Mouse (Mus musculus): ENCODE data around the gene Ercc1. TPM values are rescaled to one million over a fixed set of nuclear protein-coding genes. Genes with fewer than 3 reads are reported as not detected.

Gene Ercc1
- total RNA-seq, 2 experiments from 2014 or later = 23.8 to 51.5 TPM

GRCm38 (mm10) chr7:19399496-19400280 lies 55.1 kb downstream of the Ercc1 start:
- peak; percentile 53 for ATAC-seq (replicated peaks; ENCODE audit: low FRiP score, low TSS enrichment, poor library complexity, severe bottlenecking)

DNA sequence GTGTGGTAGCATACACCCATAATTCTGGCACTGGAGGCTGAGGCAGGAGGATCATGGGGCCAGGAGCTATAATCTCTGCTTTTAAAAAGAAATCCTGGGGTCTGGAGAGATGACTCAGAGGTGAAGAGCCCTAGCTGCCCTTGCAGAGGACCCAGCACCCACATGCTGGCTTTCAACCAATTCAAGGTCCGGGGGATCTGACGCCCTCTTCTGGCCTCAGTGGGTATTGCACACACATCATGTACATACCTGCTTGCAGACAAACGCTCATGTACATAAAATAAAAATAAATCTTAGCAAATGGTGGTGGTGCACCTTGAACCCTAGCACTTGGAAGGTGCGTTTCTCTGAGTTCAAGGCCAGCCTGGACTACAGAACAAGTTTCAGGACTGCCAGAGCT lies 56.4 kb downstream of the Ercc1 start:
- ATAC-seq (replicated peaks; ENCODE audit: low FRiP score, low TSS enrichment, poor library complexity, severe bottlenecking) = no peak

DNA sequence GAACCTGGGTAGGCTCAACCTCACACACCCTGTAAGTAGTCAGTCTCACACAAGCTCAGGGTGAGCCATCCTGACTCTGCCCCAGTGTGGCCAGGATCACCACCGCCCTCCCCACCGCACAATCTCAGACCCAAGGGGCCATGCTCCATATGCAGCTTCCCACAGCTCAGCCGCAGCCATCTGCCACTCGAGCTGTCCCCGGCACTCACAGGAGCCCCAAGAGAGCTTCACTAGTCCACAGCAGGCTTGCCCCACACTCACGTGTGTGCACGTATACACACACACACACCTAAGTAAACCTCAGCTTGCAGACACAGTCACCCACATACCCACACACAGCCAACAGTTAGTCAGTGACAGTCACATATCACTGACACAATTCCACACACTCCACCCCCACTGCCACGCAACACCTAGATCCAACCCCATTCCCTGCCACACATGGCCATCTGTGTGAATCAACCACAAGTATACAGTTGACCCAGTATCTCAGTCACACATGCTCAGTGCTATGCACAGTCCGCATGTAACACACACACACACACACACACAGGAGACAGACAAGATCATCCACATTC lies 58.0 kb downstream of the Ercc1 start:
- no peak for ATAC-seq (replicated peaks; ENCODE audit: low FRiP score, low TSS enrichment, poor library complexity, severe bottlenecking)

DNA sequence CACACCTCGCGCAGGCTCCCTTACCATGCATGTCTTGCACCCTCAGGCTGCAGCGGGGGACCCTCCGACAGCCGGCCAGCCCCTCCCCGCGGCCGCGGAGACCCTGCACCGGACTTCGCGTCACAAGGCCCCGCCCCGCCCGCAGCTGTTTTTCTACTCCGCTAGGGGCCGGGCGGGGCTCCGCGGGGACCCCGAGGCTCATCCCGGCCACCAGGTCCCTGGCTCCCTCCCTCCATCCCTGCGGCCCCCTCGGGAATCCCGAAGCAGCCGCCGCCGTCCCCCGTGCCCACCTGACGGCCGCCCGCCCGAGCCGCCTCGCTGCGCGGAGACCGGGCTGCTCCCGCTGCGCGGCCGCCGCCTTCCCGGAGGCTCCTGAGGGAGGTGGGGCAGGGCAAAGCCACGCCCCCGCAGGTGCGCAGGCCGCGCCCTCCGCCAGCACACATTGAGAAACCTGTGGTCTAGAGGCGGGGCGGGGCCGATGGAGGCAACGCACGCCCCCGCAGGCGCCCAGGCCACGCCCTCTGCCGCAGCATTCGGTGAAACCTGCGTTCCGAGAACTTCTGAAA lies 59.2 kb downstream of the Ercc1 start, which contains the start of gene Klc3:
TSS of gene Klc3 (minus strand) at position 374 of the 566 bp plus-strand sequence.
- ATAC-seq (replicated peaks; ENCODE audit: low FRiP score, low TSS enrichment, poor library complexity, severe bottlenecking) = peak; percentile 62

- no peak for ATAC-seq (replicated peaks; ENCODE audit: low FRiP score, low TSS enrichment, poor library complexity, severe bottlenecking)
Observed at GRCm38 (mm10) chr7:19404476-19404875, 59.9 kb downstream of the Ercc1 start, which contains the start of gene Ckm. Ckm (plus strand) TSS chr7:19404776.

DNA sequence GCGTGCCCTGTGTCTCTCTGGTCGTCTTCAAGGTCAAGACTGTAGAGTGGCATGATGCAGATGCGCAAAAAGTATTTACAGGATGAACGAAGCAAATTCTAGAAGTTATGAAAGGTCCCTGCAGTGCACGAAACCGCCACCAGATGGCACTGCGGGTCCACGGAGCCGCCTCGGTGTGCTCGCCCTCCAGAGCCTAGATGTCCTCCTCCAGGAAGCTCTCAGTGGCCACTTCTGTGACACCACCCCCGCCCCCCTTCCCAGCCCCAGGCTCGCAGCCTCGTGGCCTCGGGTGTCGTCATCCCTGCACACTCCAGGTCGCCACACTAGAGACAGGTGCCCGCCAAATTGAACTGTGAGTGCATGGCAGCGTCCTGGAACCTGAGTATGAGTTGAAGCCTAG lies 60.8 kb downstream of the Ercc1 start:
- peak; percentile 58 for ATAC-seq (replicated peaks; ENCODE audit: low FRiP score, low TSS enrichment, poor library complexity, severe bottlenecking)

Other genes starting within 250 kb of the Ercc1 start
- 0.22 and 0.35 TPM in 2 replicates for gene Gm4969, start 226.4 kb upstream of the Ercc1 start, total RNA-seq (2014; fragmentation: Nextera tagmentation)
- 0.65 TPM in 1 of 2 replicates, not detected in the other for gene Gm4969, start 226.4 kb upstream of the Ercc1 start, total RNA-seq (2017)
- gene Fbxo46, start 224.9 kb upstream of the Ercc1 start, total RNA-seq (2014; fragmentation: Nextera tagmentation) = 6.3 and 8.6 TPM in 2 replicates
- gene Fbxo46, start 224.9 kb upstream of the Ercc1 start, total RNA-seq (2017) = 6.1 and 7.8 TPM in 2 replicates
- 2.4 and 5.1 TPM in 2 replicates for gene Qpctl, start 195.5 kb upstream of the Ercc1 start, total RNA-seq (2014; fragmentation: Nextera tagmentation)
- 1.1 and 5.5 TPM in 2 replicates for gene Qpctl, start 195.5 kb upstream of the Ercc1 start, total RNA-seq (2017)
- gene Snrpd2, start 195.1 kb upstream of the Ercc1 start, total RNA-seq (2014; fragmentation: Nextera tagmentation) = 146 and 165 TPM in 2 replicates
- 80.7 and 93.4 TPM in 2 replicates for gene Snrpd2, start 195.1 kb upstream of the Ercc1 start, total RNA-seq (2017)
- gene Gipr, start 178.7 kb upstream of the Ercc1 start, total RNA-seq (2014; fragmentation: Nextera tagmentation) = not detected in 2 replicates
- gene Gipr, start 178.7 kb upstream of the Ercc1 start, total RNA-seq (2017) = 0.95 TPM in 1 of 2 replicates, not detected in the other
- gene Eml2, start 168.4 kb upstream of the Ercc1 start, total RNA-seq (2014; fragmentation: Nextera tagmentation) = 4.8 and 11.4 TPM in 2 replicates
- 4.8 and 6.6 TPM in 2 replicates for gene Eml2, start 168.4 kb upstream of the Ercc1 start, total RNA-seq (2017)
- gene Gpr4, start 132.2 kb upstream of the Ercc1 start, total RNA-seq (2014; fragmentation: Nextera tagmentation) = 0.64 TPM in 1 of 2 replicates, not detected in the other
- gene Gpr4, start 132.2 kb upstream of the Ercc1 start, total RNA-seq (2017) = not detected in 2 replicates
- gene Opa3, start 116.4 kb upstream of the Ercc1 start, total RNA-seq (2014; fragmentation: Nextera tagmentation) = 22.3 and 22.6 TPM in 2 replicates
- gene Opa3, start 116.4 kb upstream of the Ercc1 start, total RNA-seq (2017) = 17.1 and 21.2 TPM in 2 replicates
- gene Vasp, start 73.0 kb upstream of the Ercc1 start, total RNA-seq (2014; fragmentation: Nextera tagmentation) = 19.3 and 34.8 TPM in 2 replicates
- 27.9 and 53.7 TPM in 2 replicates for gene Vasp, start 73.0 kb upstream of the Ercc1 start, total RNA-seq (2017)
- not detected in 2 replicates for gene Ppm1n, start 64.7 kb upstream of the Ercc1 start, total RNA-seq (2014; fragmentation: Nextera tagmentation)
- gene Ppm1n, start 64.7 kb upstream of the Ercc1 start, total RNA-seq (2017) = not detected in 2 replicates
- gene Rtn2, start 62.2 kb upstream of the Ercc1 start, total RNA-seq (2014; fragmentation: Nextera tagmentation) = not detected in 2 replicates
- not detected in 2 replicates for gene Rtn2, start 62.2 kb upstream of the Ercc1 start, total RNA-seq (2017)
- gene Fosb, start 34.7 kb upstream of the Ercc1 start, total RNA-seq (2014; fragmentation: Nextera tagmentation) = 4.2 and 4.8 TPM in 2 replicates
- gene Fosb, start 34.7 kb upstream of the Ercc1 start, total RNA-seq (2017) = 52.4 and 77.0 TPM in 2 replicates
- 17.2 and 36.6 TPM in 2 replicates for gene Cd3eap, start 14.7 kb downstream of the Ercc1 start, total RNA-seq (2014; fragmentation: Nextera tagmentation)
- gene Cd3eap, start 14.7 kb downstream of the Ercc1 start, total RNA-seq (2017) = 34.9 and 47.7 TPM in 2 replicates
- 4.3 and 6.5 TPM in 2 replicates for gene Ppp1r13l, start 15.0 kb downstream of the Ercc1 start, total RNA-seq (2014; fragmentation: Nextera tagmentation)
- gene Ppp1r13l, start 15.0 kb downstream of the Ercc1 start, total RNA-seq (2017) = 0.30 TPM in 1 of 2 replicates, not detected in the other
- gene Ercc2, start 37.2 kb downstream of the Ercc1 start, total RNA-seq (2014; fragmentation: Nextera tagmentation) = 27.7 and 39.0 TPM in 2 replicates
- 18.7 and 21.2 TPM in 2 replicates for gene Ercc2, start 37.2 kb downstream of the Ercc1 start, total RNA-seq (2017)
- not detected in 2 replicates for gene Klc3, start 59.3 kb downstream of the Ercc1 start, total RNA-seq (2014; fragmentation: Nextera tagmentation)
- 0.61 TPM in 1 of 2 replicates, not detected in the other for gene Klc3, start 59.3 kb downstream of the Ercc1 start, total RNA-seq (2017)
- not detected in 2 replicates for gene Ckm, start 60.0 kb downstream of the Ercc1 start, total RNA-seq (2014; fragmentation: Nextera tagmentation)
- 0.80 TPM in 1 of 2 replicates, not detected in the other for gene Ckm, start 60.0 kb downstream of the Ercc1 start, total RNA-seq (2017)
- gene Mark4, start 114.0 kb downstream of the Ercc1 start, total RNA-seq (2014; fragmentation: Nextera tagmentation) = 7.8 and 11.3 TPM in 2 replicates
- 3.0 and 3.1 TPM in 2 replicates for gene Mark4, start 114.0 kb downstream of the Ercc1 start, total RNA-seq (2017)
- gene Exoc3l2, start 118.6 kb downstream of the Ercc1 start, total RNA-seq (2014; fragmentation: Nextera tagmentation) = 1.7 and 2.3 TPM in 2 replicates
- 1.0 and 1.5 TPM in 2 replicates for gene Exoc3l2, start 118.6 kb downstream of the Ercc1 start, total RNA-seq (2017)
- gene Bloc1s3, start 163.6 kb downstream of the Ercc1 start, total RNA-seq (2014; fragmentation: Nextera tagmentation) = 3.4 and 3.6 TPM in 2 replicates
- gene Bloc1s3, start 163.6 kb downstream of the Ercc1 start, total RNA-seq (2017) = 3.6 and 4.7 TPM in 2 replicates
- 89.3 and 96.3 TPM in 2 replicates for gene Trappc6a, start 163.6 kb downstream of the Ercc1 start, total RNA-seq (2014; fragmentation: Nextera tagmentation)
- gene Trappc6a, start 163.6 kb downstream of the Ercc1 start, total RNA-seq (2017) = 22.6 and 23.6 TPM in 2 replicates
- 0.20 TPM in 1 of 2 replicates, not detected in the other for gene Nkpd1, start 173.1 kb downstream of the Ercc1 start, total RNA-seq (2014; fragmentation: Nextera tagmentation)
- gene Nkpd1, start 173.1 kb downstream of the Ercc1 start, total RNA-seq (2017) = not detected in 2 replicates
- 27.7 and 37.2 TPM in 2 replicates for gene Ppp1r37, start 218.3 kb downstream of the Ercc1 start, total RNA-seq (2014; fragmentation: Nextera tagmentation)
- 14.6 and 14.7 TPM in 2 replicates for gene Ppp1r37, start 218.3 kb downstream of the Ercc1 start, total RNA-seq (2017)
- 0.47 and 4.2 TPM in 2 replicates for gene Zfp296, start 232.5 kb downstream of the Ercc1 start, total RNA-seq (2014; fragmentation: Nextera tagmentation)
- 3.2 and 3.9 TPM in 2 replicates for gene Zfp296, start 232.5 kb downstream of the Ercc1 start, total RNA-seq (2017)
- 60.3 and 70.0 TPM in 2 replicates for gene Gemin7, start 232.8 kb downstream of the Ercc1 start, total RNA-seq (2014; fragmentation: Nextera tagmentation)
- 24.1 and 25.1 TPM in 2 replicates for gene Gemin7, start 232.8 kb downstream of the Ercc1 start, total RNA-seq (2017)